Comparison of ENCODE assay signal across 22 mouse cellular contexts in the genomic region with DNA sequence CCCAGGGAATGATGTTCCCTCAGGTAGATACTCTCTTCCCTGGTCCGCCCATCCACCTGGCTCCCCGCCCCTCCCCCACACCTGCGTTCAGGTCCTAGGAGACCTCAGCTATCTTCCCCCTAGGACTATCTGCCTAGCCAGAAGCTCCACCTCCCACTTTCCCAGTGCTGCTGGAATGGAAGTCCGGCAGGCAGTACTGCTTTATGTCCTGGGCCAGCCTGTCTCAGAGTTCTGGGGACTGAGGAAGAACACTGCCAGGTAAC. TPM values are rescaled to one million over a fixed set of nuclear protein-coding genes. Genes with fewer than 3 reads are reported as not detected.
"Had no signal": no experiment of that assay in that cellular context is flagged by ENCODE, and none has a peak within 500 bp of the region (broad histone marks: within the 10 kb centered on the region; RNA-seq: fewer than 3 reads in every experiment).

No protein-coding gene starts in this region.

- H3K9me3 ChIP-seq: kidney, embryonic 15.5 days; liver, embryonic 13.5 days; neural tube, embryonic 12.5 days; stomach, embryonic 15.5 days had no signal

- H3K36me3 ChIP-seq: kidney, embryonic 15.5 days; liver, embryonic 13.5 days; neural tube, embryonic 12.5 days; stomach, embryonic 15.5 days had no signal

- DNase-seq: kidney, postnatal 10 days; kidney, postnatal 36 days; liver, embryonic 13.5 days; lung, adult 2 months; lung, postnatal 14 days; lung, postnatal 4 days; midbrain, embryonic 14.5 days; right cerebral cortex, postnatal 25 days; spleen, adult 18-20 months; thymus, adult 2 months; thymus, postnatal 14 days; thymus, postnatal 4 days had no signal

- H3K4me2 ChIP-seq: kidney, embryonic 15.5 days; liver, embryonic 13.5 days; midbrain, embryonic 11.5 days; neural tube, embryonic 12.5 days; stomach, embryonic 15.5 days had no signal

- H3K9ac ChIP-seq: kidney, embryonic 15.5 days; liver, embryonic 13.5 days; neural tube, embryonic 12.5 days; stomach, embryonic 15.5 days had no signal

- H3K4me1 ChIP-seq: liver, embryonic 13.5 days had no signal

- H3K27ac ChIP-seq: kidney, embryonic 15.5 days; left cerebral cortex, adult 2 months; liver, embryonic 13.5 days; neural tube, embryonic 12.5 days; stomach, embryonic 15.5 days had no signal

- H3K4me3 ChIP-seq: kidney, embryonic 15.5 days; left cerebral cortex, adult 2 months; liver, embryonic 13.5 days; neural tube, embryonic 12.5 days; stomach, embryonic 15.5 days had no signal

RNA-seq across cellular contexts. Expression of gene Foxo6, which starts 16.3 kb away (rescaled TPM):
- total RNA-seq: liver, adult 2 months; megakaryocyte progenitor cell, adult 5-6 weeks; megakaryocyte-erythroid progenitor cell, adult 5-6 weeks; neutrophil, adult 5-6 weeks had no signal
- polyA plus RNA-seq: liver, embryonic 13.5 days; liver, embryonic 16.5 days had no signal
